Mouse (Mus musculus) spleen, adult 2 months (tissue): Measurements from ENCODE around the gene Lgi4.

Experiments
- CTCF ChIP-seq: fragments of 200-500 bp; IDR thresholded peaks from 2 replicates; pipeline ENCODE4 v1.5.1; 2011; ENCODE audit warnings: mild to moderate bottlenecking, inconsistent platforms; ENCODE audit not compliant: insufficient read depth, insufficient read length, insufficient replicate concordance; ENCODE audit errors: extremely low read depth
- POLR2A ChIP-seq: fragments of 200-500 bp; IDR thresholded peaks from 2 replicates; pipeline ENCODE4 v1.6.1; 2011; ENCODE audit warnings: low read depth, low read length, inconsistent platforms

GRCm38 (mm10) chr7:31074713-31075069, 15.5 kb downstream of the Lgi4 start:
- no peak for TF ChIP-seq CTCF
- TF ChIP-seq POLR2A = no peak
